Mouse (Mus musculus): ENCODE measurements around the gene Ankrd35.

DNA sequence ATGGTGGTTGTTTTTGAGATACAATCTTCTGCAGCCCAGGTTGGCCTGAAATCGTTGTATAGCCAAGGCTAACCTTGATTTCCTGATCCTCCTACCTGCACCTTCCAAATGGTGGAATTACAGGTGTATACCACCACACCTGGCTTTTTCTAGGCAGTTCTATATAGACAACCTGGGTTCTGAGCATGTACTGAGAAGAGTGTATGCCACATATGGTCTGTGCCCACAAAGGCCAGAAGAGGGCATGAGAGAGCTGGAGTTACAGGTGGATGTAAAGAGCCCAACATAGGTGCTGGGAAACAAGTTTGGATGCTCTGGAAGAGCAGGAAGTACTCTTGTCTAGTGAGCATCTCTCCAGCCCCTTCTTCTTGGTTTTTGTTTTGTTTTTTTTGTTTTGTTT, 2.6 kb upstream of the Ankrd35 start:
- no peak for TF ChIP-seq EP300 (IDR thresholded peaks at IDR 0.05; ENCODE audit: insufficient read depth, low read depth, low read length)
- peak; percentile 58 for TF ChIP-seq CTCF (IDR thresholded peaks at IDR 0.05)

All from heart, adult 2 months (tissue).